Mouse (Mus musculus): ENCODE data around the gene Slc30a9.

Gene Slc30a9

DNA sequence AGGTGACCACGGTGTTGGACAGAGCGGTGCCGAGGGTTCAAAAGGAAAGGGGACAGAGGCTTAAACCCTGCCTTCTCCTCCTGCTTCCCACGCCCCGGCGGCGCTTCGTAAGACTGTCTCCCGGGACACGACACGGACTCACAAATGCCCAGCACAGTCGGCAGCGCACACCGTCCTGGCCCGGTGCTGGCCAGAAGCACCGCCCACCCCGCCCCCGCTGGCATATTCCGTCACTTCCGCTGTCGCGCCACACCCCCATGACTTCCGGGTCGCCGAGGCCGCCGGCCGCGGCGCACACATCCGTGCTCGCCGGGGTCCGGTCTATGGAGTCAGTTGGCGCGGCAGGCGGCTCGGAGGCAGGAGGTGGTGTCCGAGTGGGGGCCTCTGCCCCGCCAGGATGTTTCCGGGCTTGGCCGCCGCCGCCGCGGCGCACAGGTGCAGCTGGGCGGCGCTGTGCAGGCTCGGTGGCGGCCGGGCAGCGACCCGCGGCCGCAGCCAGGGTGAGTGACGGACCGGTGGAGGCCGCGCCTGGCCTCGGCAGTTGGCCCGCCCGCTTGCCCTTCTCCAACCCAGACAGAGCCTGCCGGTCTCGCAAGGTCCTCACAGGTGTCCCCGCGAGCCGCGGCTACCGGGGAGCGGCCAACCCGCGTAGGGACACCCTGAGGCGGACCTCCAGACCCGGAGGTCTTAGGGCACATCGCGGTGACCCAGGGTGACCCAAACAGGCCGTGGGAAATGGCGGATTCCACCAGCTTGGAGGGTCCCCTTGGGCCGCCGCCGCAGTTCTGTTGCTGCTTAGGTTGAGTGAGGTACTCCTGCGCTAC lies at the start of gene Slc30a9:
Slc30a9 (plus strand) TSS at position 258 of the 824 bp plus-strand sequence.
- peak; percentile 88 to 89 for DNase-seq (ENCODE audit: low spot score in 2 of 2)

DNA sequence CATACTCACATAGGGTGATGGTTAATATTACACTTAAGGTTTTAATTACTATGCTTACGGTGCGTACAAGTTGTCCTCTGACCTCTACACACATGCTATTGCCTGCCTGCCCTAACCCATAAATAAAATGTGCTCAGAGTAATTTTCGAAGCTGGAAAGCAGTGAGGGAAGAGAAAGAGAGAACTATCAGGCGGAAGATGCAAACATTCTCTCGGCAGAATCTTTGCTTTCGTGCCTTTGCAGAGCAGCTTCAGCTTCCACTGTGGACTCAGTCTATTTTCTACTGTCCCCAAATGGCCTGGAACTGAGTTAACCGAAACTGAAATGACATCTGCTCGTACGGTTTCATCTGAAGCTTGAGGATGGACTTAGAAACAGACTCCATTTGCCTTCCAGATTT lies 48.3 kb upstream of the Slc30a9 start:
- no peak for DNase-seq (ENCODE audit: low spot score in 2 of 2)

DNA sequence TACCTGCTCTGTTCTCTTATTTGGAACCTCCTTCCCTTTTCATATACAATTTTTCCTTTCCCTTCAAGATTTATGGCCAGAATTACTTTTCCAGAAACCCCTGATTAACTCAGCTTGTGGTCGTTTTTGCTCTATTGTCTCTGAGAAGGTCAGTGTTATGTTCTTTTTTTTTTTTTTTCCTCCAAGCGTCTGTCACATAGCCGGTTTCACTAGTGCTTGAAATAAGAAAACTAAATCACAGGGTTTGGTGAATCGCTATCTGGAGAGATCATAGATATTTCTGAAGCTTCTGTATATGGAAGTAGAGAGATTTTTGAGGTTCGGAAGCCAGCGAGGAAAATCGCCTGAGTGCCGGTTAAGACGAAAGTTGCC lies 46.6 kb upstream of the Slc30a9 start:
- DNase-seq (ENCODE audit: low spot score in 2 of 2) = no peak

DNA sequence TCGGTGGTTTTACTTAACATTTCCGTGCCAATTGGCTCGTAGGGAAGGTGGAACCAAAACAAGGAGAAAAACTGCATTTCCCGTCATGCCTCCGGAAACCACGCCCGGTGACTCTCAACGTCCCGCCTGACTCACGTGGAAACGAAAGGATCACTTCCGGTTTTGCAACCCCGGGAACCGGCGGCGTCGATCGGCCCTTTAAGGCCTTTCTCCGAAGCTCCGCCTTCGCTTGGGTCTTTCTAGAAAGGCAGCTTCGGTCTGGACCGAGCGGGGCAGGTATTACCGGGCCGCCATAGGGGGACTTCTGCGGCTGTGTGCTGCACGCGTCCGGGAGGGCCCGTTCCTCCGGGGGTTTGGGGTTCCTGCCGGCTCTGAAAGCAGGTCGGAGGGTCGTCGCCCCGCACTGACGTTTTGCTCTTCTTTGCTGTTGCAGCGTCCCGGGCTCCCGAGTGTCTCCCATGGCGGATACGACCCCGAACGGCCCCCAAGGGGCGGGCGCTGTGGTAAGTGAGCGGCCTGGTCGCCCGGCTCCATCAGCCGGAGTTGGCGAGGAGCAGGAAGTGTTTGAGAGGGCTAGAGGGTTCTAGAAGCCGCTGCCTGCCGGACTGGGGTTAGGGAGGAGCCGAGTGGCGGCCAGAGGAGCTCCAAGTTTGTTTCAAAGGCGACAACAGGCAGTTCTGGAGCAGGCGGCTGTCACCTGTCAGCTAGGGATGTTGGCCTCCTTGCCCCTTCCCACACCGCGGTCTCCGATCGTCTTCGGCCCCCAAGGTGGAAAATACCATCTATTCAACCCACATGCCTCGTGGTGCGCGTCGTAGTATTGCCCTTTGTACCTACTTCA lies 46.0 kb upstream of the Slc30a9 start, which contains the start of gene Tmem33:
Tmem33 (plus strand) TSS at position 35 of the 841 bp plus-strand sequence.
- peak; percentile 94 to 95 for DNase-seq (ENCODE audit: low spot score in 2 of 2)

DNA sequence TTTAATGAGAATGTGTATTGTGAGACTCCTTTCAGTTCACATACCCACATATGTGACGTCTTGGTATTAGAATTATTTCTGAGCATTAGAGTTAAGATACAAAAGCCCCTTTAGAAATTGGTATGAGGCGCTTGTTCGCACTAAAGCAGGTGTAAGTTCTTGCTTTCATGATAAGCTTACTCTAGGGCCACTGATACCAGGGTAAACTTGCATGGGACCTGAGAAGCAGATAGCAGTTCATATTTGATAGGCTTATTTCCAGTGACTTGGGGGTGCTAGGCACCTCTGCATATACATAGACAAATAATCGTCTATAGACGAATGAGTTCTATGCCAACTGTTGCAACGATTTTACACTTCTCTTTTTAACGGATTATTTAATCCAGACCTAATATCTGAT lies 43.8 kb upstream of the Slc30a9 start:
- DNase-seq (ENCODE audit: low spot score in 2 of 2) = peak in 1 of 2 experiments; percentile 12

DNA sequence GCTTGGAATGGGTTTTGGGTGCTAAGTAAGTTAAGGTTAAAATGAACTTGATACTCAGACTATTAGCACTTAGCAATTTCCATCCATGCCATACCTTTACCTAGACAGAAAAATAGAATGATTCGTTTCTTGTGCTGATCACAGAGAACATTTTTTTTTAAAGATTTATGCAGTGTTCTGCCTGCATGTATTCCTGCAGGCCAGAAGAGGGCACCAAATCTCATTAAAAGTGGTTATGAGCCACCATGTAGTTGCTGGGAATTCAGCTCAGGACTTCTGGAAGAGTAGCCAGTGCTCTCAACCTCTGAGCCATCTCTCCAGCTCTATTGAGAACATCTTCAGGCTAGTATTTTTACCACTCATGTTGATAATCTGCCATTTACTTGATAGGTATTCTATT lies 40.6 kb upstream of the Slc30a9 start:
- DNase-seq (ENCODE audit: low spot score in 2 of 2) = no peak

DNA sequence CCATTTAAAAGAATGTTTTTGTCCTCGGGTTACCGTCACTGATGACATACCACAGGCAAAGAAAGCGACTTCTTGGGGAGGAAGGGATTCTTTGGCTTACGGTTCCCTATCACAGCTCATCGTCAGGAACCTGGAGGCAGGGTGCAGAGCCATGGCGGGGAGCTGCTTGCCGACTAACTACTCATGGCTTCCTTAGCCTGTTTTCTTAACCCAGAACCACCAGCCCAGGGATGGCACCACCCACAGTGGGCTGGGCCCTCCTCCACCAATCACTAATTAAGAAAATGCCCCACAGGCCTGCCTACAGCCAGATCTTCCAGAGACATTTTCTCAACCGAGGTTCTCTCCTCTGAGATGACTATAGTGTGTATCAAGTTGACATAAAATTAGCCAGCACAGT lies 37.4 kb upstream of the Slc30a9 start:
- DNase-seq (ENCODE audit: low spot score in 2 of 2) = peak; percentile 8 to 25

DNA sequence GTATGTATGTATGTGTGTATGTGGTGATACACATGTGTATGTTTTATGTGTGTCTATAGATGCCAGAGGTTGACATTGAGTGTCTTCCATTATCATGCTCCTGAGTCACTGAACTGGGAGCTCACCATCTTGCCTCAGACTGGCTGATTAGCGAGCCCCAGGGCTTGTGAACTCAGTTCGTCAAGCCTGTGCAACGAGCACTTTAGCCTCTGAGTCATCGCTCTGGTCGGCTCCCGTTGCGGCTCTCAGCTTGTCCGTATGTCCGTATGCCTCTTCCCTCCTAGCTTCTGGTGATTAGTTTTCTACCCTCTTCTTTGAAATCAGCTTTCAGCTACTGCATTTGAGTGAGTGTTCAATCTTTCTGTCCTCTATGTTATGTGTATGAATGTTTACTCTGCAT lies 27.3 kb upstream of the Slc30a9 start:
- no peak for DNase-seq (ENCODE audit: low spot score in 2 of 2)

DNA sequence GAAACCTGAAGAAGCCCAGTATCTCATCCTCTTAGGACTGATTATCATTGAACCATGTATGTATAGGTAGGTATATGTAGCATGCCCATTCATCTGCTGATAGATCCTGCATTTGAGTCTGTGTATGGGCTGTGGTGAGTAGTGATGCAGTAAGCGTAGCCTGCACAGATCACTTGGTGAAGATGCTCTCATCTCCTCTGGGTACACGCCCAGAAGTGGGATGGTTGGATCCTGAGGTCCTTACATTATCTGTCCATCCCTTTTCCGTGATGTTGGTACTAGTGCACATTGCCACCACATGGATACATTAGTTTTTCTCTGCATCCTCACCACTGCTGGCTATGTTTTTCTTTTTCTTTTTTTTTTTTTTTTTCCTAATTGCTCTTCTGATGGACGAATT lies 26.9 kb upstream of the Slc30a9 start:
- peak; percentile 8 to 39 for DNase-seq (ENCODE audit: low spot score in 2 of 2)

DNA sequence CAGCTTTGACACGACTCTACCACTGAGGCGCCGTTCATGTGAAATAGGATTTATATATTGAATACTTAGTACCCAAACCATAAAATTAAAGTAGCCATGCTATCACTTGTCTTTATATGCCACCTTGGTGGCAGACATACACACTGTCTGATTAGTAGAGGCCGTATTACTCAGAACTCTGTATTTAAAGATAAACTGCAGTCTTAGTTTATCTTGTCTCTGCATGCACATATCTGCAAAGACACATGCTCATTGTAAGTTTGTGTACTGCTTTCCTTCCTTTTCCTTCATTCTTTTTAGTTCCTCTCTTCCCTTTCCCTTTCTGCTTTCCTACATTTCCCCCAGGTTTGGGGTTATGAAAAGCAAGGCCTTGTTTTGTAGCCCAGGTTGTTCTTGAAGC lies 26.4 kb upstream of the Slc30a9 start:
- peak in 1 of 2 experiments; percentile 57 for DNase-seq (ENCODE audit: low spot score in 2 of 2)

DNA sequence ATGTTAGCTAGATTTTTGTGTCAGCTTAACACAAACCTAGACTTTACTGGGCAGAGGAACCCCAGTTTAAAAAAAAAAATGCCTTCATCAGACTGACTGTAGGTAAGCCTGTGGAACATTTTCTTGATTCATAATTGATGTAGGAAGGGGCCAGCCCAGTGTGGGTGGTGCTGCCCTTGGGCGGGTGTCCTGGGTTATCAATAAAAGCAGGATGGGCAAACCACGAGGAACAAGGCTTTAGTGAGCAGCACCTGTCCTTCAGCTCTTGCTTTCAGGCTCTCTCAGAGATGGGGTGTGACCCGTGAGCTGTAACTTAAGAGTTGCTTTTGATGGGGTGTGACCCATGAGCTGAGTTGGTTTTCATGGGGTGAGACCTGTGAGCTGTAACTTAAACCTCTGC lies 11.7 kb upstream of the Slc30a9 start:
- no peak for DNase-seq (ENCODE audit: low spot score in 2 of 2)

DNA sequence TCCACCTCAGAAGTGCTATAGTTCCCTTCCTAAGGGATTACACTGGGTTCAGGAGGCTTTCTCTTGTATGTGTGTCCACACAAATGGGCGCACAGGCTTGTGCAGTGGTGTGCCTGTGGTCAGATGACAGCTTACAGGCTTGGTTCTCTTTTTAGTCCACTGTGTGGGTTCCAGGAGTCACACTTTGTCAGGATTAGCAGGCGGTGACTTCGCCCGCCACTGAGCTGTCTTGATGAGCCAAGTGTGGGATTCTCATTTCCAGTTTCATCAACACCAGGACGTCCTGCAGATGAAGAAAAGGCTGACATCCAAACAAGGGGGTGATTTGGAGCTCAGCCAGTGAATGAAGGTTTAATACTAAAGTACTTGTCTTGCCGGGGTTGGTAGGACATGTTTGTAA lies 11.1 kb upstream of the Slc30a9 start:
- no peak for DNase-seq (ENCODE audit: low spot score in 2 of 2)

DNA sequence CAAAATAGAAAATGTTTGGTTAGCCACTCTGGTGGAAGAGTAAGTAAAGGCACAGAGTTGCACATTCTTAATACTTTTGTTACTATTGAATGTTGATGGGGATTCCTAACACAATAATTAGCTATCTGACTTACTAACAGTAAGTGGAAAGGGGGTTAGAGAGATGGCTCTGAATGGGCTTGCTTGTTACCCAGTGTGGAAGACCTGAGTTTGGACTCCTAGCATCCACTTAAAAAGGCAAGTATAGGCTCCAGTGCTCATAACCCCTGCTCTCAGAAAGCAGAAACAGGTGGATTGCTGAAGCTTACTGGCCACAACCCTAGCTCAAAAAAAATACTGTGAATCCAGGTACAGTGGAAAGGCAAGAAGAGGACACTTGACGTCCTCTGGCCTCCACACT lies 10.6 kb upstream of the Slc30a9 start:
- no peak for DNase-seq (ENCODE audit: low spot score in 2 of 2)

DNA sequence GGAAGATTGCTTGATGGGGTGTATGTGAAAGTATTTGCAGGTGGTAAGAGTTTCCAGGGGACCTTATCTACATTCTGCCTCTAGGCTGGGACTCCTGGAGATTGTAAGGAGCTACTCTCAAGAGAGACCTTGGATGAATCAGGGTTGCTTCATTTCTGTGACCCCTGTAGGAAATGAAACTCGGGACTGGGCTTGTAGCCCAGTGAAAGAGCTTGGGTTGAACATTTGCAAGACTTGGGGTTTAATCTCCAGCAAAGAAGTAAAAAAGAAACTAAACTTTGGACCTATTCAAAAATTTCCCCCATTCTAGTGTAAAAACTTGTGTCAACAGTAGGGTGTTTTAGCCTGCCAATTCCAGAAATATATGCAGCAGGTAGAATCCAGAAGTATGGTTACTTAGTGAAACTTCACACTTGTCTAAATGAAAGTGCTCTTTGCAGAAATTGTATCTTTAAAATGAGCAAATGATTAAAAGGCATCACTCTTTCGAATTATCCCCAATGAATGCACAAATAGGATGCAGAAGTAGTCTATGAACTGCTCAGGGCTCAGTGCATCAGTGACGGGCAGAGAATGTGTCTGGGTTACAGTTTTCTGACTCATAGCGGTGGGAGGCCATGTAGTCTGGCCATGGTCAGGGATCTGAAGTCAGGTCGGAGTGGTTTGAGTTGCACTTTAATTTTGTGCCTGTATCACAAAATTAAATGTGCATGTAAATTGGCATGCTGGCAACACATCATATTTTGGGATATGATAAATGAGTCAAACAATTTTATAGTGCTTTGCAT lies 9.5 kb upstream of the Slc30a9 start:
- no peak for DNase-seq (ENCODE audit: low spot score in 2 of 2)

DNA sequence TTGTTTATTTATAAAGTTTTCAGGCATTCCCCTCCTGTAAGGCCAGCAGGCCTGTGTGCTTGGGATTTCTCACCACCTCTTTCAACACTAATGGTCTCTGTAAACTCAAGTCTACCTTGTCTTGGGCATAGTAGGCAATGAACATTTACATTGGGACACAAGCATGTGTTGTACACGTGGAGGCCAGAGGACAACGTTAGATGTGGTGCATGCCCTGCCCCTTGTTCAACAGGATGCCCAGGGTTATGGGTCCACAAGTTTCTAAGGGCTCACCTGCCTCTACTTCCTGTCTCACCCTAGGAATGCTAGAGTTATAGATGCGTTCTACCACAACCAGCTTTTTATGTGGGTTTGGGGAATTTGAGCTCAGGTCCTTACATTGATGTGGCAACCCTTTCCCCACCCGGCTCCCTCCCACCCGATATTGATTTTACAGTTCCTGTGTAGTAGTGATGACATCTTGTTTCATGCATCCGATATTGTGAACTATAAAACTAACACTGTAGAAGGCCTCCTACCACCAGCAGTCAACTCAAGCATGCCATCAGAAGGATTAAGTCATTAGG lies 6.8 kb upstream of the Slc30a9 start:
- DNase-seq (ENCODE audit: low spot score in 2 of 2) = no peak

DNA sequence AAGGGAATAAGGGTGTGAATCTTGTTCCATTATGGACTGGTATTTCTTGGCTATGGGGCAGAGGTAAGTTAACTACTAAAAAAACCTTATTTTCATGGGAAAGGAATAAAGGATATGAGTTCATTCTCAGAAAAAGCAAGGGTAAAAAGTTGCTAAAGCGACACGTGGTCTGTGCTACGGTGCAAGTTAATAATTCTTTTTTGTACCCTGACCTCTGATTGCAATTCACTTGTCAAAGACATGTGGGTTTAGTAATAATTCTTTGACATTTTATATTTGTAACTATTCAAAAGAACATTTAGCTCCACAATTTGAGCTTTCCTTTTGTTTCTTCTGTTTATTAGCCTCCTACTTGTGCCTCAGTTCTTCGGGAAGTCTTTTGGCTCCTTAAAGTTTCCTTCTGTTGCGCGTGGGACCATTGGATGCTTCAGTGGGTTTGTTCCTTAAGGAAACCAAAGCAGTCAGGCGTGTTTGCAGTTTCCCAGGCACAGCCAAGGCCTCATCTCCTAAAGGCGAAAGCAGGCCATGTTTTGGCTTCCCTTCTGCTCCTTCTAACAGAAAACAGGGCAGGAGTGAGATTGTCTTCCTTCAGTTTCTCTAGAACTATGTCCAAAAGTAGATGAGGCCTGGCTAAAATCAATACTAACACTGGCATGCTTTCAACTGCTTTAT lies 5.7 kb upstream of the Slc30a9 start:
- DNase-seq (ENCODE audit: low spot score in 2 of 2) = no peak

DNA sequence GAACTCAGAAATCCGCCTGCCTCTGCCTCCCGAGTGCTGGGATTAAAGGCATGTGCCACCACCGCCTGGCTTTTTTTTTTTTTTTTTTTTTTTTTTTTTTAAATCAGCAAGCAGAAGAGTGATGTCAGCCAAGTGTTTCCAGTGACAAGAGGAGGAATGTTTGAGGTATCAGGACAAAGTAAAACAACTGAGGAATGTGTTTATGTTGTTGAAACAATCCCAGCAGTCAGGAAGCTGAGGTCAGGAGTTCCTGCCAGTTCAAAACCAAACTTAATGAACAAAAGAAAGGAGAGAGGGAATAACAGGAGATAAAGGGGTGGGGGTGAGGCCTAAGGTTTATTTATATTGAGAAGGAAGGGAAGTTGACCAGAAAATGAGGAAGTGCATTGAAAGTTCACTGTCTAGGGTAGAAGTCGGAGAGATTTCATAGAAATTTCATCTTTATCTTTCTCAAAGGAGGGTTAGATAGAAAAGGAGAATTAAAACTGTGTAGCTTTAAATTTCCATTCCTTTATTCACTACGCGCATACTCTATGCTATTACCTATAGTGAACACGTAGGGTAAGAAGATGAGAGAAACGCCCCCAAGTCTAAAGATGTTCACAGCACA lies 4.9 kb upstream of the Slc30a9 start:
- DNase-seq (ENCODE audit: low spot score in 2 of 2) = no peak

DNA sequence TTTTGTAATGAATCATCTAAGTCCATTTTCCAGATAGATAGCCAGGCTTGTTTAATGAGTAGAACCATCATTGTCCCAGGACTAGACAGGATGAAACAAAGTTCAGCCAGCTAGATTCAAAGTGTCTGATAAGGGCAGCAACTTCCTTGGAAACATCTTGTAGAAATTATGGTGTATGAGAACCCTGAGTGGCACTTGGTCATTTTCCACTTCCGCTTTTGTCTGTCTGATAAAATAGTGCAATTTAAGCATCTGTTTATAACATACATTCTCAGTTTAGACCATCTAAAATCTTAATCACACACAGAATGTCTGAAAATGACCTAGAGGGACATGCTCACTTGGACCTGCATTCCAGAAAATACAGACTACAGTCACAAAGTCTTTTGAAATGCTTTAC lies 2.9 kb upstream of the Slc30a9 start:
- DNase-seq (ENCODE audit: low spot score in 2 of 2) = no peak

DNA sequence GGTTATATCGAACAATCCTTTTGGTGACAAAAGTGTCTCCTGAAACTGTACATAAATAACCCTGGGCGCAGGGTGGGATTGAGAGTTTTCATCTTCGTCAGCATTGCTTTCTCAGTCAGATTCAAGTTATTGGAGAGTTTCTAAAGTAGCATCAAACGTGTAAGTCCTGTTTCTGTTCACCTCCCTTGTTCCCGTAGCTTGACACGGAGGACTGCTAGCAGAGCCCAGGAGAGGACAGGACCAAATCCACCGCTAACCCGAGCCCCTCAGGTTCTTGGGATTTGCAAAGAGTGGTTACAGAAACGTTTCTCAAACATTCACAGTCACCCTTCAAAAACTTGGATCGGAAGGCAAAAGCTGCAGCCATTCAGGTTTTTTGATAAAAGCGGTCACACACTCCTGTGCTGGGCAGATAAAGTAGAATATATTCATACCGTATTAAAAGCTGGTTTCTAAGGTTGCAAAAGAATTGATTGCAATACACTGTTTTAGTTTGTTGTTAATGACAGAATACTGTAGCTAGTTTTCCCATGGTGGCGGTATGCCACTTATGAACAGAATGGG lies 986 bp downstream of the Slc30a9 start:
- DNase-seq (ENCODE audit: low spot score in 2 of 2) = peak in 1 of 2 experiments; percentile 55

DNA sequence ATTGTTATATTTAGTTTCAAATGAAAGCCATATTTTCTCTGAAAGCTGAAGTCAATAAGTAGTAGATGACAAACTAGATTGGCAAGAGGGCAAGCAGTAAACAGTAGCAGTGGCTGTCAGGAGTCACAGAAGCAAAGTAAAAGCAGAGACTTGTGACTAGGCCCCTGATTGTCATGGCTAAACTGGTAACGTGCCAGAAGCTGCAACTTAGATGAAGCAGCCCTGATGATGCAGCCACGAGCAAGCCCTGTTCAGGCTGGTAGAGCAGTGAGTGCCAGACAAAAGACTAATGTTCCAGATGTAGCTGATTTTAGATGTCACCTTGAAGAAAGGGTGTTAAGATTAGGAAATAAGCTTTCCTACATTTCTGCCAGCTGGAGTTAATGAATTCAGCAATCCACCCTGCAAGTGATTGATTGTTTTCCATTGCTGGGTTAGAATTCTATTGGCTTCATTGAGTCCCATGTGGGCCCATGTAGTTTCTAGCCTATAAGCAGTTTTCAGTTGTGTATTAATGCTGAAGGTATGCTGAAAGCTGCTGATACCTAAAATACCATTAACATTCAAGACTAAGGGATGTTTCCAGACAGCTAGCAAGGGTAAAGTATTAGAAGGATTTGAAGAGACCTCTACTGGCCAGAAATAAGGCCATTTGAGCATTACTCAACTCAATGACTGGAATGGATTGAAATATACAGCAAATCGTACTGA lies 5.2 kb downstream of the Slc30a9 start:
- no peak for DNase-seq (ENCODE audit: low spot score in 2 of 2)
